Mouse (Mus musculus): ENCODE measurements at regions not wholly inside any gene's neighbourhood (a gene's known extent, or its start where the extent isn't known, plus 50 kb on each side); places are given as distances from the start of the nearest gene placed in this dataset.

DNA sequence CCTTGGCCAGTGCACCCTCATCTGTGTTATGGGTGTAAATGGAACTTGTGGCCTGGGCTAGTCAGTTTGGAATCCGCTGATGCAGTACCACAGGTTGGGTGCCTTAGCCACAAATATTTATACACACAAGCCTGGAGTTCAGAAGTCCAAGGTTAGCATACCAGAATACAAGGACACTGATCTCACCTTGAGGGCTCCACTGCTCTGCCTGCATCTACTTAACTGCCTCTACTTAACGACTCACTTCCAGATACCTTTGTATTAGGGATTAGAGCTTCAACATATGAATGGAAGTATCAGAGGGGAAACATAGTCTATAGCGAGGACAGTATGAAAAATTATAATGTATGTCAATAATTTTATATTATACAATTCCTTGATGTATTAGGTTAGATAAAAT is 57.5 kb downstream of the Tmem174 start:
- no peak for TF ChIP-seq POLR2A (IDR thresholded peaks at IDR 0.05; ENCODE audit: borderline replicate concordance, low read depth, low read length)
- no peak for TF ChIP-seq CTCF (IDR thresholded peaks at IDR 0.05; ENCODE audit: low read depth, low read length)

Measured in bone marrow macrophage, adult 2 months (primary cell).